Mouse (Mus musculus): ENCODE results near the gene Dffa.
"Not testable (repeated sequence)": the region's sequence is repeated elsewhere in the genome, so short reads cannot be mapped to it uniquely, and the experiment has no call there.

Dffa gene

DNA sequence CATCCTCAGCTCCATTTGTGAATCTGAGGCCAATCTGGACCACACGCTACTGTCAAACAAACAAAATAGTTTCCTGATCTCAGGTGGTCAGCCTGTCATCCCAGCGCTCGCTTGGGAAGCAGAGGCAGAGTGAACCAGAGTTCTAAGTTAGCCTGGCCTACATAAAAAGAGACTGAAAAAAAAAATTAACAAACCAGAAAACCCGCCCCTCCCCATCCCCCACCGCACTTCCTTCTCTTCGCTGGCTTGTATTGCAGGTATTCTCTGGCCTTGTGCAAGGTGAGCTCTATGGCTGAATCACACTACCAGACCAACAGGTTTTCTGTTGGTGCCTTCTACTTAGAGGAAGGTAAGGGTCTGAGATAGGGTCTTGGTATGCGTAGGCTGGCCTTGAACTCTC, 43.6 kb downstream of the Dffa start:
- DNase-seq (ENCODE audit: low spot score in 2 of 2): no peak

DNA sequence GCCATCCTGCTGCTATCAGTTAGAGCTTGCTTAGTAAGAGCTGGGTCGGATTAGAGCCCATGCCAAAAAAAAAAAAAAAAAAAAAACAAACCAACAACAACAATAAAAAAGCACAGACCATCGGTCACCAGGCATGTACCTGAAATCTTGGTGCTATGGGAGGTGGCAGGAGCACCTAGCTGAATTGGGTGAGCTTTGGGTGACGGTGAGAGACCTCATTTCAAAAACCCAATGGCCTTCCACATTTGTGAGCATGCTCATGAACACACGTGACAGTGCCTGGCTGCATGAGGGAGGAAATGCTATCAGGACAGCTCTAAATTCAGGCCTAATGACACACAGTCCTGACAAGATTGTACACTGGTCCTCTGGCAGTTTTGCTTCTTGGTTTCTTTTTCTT, 44.1 kb downstream of the Dffa start:
- DNase-seq (ENCODE audit: low spot score in 2 of 2): no peak

DNA sequence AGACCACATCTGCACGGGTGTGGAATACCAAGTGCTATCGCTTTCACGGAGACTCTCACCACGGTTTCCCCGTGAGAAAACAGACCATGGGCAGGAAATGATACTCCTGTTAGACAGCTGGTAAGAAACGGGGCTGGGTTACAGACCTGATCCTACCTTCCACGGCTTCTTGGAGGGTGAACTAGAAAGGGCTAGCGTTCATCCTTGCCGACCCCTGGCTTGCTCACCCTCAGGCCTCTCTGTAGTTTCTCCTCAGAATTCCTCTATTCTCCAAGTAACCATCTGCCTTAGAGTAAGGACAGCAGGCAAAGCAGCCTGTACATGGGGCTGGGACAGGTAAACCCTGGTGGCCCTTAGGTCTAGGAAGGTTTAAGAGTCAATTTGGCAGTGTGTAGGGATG, 45.2 kb downstream of the Dffa start:
- no peak for DNase-seq (ENCODE audit: low spot score in 2 of 2)

DNA sequence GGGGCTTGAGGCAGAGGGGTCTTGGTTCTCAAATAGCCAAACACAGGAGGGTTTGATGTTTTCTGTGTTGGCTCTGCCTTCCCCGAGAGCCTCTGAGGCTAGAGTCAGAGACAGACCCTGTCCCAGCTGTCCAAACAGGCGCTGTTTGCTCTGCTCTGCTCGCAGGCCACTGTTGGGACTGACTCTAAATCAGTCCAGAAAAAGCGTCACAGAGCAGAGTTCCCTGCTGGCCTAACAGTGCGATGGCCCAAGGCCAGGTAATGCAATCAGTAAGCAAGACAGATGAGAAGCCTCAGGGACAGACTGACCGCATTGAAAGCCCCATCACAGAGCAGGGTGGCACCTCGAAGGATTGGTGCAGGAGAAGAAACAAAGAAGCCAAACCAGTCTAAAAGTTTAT, 45.7 kb downstream of the Dffa start:
- no peak for DNase-seq (ENCODE audit: low spot score in 2 of 2)

DNA sequence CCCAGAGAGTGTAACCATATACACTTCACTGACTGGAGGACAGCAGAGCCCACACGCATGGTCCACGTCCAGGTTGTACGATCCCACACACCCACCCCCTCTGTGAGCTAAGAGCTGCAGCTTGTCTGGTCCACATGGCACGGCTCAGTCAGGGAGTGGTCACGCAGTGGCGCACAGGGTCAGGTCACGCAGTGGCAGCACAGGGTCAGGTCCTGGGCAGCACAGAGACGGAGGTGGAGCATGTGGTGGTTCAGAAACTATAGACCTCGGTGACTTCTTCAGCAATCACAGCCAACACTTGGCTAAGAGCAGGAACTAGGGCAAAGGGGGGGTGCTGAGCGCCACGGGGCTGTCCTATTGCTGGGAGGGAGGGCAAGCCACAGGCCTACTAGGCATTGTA, 46.3 kb downstream of the Dffa start:
- DNase-seq (ENCODE audit: low spot score in 2 of 2): no peak

DNA sequence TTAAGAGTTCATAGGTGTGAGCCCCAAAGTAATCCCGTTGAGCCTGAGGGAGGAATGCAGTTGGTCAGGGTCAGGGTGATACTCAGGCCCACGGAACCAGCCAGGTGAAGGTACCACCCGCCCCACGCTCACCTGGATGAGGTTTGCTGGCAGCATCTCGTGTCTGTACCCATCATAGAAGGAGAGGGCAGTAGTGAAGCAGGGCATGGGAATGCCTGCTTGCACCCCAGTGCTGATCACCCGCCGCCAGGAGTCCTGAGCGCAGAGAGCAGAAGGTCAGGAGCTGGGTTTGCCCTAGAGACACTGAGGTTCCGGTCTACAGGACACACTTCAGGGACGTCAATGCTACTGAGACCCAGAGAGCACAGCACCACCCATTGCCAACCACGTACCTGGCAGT, 46.8 kb downstream of the Dffa start:
- no peak for DNase-seq (ENCODE audit: low spot score in 2 of 2)

DNA sequence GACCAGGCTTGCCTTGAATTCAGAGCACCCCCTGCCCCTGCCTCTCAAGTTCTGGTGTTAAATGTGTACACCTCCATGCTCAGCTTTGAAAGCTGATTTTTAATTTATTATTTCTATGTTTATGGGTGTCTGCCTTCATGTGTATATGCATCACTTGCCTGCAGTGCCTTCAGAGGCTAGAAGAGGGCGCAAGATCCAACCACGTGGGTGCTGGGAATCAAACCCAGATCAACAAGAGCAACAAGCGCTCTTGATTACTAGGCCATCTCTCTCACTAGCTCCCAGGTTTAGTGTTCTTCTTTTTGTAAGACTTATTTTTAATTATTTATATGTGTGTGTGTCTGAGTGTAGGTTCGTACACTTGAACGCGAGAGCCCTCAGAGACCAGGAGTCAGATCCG, 50.9 kb downstream of the Dffa start:
- DNase-seq (ENCODE audit: low spot score in 2 of 2): no peak

DNA sequence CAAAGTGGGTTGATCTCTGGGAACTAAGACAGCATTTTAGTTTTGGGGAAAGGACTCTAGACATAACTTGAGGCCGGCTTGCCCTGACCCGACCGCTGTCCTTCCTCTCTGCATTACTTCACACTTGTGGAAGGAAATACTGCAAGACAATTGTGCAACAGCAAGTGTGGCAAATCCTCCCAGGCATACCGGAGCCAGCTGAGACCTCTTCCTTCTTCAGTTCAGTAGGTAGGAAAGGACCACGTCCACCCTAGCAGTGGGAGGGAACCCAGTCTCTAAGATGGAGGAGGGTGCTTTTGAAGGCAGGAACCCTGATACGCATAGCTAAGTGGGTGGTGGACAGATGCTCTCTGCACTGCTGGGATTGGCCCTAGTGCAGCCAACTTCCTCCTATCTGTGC, 51.8 kb downstream of the Dffa start:
- no peak for DNase-seq (ENCODE audit: low spot score in 2 of 2)

DNA sequence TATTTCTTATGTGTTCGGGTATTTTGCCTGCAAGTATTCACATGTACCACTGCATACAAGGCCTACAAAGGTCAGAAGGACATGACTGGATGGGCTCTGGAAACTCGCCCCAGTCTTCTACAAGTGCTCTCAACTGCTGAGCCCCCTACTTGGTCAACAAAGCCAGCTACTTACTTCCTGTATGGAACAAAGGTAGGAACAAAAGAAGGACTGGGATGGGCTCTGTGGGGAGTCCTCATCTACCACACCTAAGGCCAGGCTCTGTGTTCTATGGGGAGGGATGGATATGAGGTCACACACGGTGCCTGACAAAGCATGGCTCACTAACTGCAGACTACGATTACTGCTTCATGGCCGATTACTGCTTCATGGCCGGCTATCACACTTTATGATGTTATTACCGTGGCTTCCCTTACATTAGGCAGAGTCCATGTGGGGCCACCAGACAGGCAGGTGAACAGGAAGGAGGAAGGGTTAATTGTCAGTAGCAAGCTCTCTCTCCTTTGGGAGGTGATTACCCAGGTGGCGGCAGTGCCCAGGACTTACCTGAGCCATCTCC, 53.5 kb downstream of the Dffa start:
- DNase-seq (ENCODE audit: low spot score in 2 of 2): no peak

DNA sequence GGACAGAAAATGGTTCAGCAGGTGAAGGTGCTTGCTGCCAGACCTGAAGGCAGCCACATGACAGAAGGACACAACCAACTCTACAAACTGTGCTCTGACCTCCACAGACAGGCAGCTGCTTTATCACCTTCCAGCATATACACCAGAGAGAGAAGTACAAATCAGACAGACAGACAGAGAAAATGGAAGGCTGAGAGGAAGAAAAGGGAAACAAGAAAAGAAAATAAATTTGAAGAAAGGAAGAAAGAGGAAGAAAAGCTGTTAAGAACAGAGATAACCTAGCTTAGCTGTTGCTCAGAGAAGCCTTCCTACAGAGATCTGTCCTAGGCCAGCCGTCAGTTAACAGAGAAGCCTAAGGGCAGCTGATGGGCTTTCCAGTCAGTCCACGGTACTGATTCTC, 55.3 kb downstream of the Dffa start:
- DNase-seq (ENCODE audit: low spot score in 2 of 2): no peak

DNA sequence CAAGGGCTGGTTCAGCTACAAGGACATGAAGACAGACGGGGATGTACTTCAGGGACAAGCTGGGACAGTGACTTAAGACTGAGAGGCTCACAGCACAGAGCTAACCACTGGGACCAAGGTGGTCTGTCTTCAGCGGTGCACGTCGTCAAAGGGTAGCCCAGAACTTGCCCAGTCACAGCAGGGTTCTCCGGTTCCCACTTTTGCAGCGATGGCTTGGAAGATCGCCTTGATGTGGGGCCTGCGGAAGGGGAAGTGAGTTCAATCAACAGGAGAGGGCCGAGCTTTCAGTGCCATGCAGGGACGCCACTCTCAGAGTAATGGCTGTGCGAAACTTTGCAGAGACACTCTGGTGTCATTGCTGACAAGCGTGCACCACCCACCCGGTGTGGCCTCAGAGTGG, 55.9 kb downstream of the Dffa start:
- no peak for DNase-seq (ENCODE audit: low spot score in 2 of 2)

DNA sequence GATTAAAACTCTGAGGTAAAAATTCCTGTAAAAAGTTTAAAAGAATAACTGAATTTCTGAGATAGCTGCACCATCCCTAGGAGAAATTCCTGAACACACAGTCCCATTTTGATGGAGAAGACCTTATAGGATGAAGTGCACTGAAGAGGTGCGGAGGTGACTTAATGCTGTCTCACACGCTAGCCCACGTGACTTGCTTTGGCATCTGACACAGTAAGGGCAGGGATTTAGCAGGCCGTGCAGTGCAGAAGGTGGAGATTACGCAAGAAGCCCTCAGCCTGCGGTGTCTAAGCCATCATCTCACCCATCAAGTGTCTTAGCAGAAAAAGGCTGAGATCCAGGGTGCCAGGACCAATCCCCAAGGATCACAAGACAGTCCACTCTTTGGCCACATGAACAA, 57.2 kb downstream of the Dffa start:
- no peak for DNase-seq (ENCODE audit: low spot score in 2 of 2)

DNA sequence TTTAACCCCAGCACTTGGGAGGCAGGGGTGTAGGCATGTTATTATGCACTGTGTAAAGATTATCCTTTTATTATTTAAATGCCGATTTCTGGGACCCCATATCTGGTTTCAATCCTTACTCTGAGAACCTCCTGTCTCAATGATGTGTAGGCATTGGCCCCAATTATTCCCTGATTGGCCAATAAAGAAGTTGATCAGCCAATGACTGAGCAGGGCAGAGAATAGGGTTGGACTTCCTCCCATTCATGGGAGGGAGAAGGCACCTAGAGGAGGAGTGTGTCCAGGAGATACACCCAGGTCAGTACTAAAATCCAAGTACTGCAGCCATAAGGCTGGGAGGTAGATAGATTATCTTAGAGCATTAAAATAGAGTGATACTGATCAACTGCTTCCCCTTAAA, 59.2 kb downstream of the Dffa start:
- DNase-seq (ENCODE audit: low spot score in 2 of 2): no peak

DNA sequence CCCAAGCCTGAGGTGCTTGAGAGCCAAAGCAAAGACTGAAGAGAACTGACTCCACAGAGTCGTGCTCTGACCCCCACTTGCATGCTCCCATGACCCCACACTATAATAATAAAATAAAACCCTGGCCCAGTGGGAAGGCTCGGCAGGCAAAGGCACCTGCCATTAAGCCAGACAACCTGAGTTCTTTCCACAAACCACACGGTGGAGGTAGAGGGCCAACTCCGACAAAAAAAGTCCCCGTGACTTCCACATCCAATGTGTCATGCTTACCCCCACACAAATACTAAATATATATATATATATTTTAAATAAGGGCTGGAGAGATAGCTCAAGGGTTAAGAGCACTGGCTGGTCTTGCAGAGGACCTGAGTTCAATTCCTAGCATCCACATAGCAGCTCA, 60.2 kb downstream of the Dffa start:
- DNase-seq (ENCODE audit: low spot score in 2 of 2): no peak

DNA sequence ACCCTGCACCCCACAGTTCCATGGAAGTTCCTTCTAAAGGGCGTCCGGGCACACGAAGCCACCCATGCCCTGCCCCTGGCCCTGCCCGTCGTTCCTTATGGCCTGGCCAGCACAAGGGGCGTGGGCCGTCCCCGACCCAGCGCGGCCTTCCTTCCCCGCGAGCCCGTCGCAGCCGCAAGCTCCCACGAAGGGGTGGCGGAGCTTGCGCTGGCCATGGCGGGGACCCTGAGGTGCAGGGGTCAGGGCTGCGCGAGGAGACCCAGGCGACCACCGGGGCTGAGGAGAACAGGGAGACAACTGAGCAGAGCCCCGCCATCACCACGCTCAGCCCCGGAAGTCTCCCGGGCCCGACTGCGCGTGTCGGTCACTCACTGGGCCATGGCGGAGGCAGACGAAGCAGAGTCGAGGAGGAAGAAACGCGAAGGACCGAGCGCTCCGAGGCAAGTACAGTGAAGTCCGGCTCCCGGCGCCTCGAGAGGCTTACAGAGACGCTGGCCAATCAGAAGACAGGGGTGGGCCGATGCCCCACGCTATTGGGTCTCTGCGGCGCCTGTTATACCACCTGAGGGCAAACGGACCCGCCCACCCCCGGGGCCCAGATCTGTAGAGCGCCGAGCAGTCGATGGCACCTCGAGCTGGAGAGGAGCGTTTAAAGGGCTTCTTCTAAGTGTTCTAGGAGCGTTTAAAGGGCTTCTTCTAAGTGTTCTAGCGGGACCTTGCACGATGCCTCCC, 62.4 kb downstream of the Dffa start, which contains the start of gene Pgd:
TSS of gene Pgd (minus strand) at position 557 of the 732 bp plus-strand sequence.
- DNase-seq (ENCODE audit: low spot score in 2 of 2): peak; percentile 95 to 96

DNA sequence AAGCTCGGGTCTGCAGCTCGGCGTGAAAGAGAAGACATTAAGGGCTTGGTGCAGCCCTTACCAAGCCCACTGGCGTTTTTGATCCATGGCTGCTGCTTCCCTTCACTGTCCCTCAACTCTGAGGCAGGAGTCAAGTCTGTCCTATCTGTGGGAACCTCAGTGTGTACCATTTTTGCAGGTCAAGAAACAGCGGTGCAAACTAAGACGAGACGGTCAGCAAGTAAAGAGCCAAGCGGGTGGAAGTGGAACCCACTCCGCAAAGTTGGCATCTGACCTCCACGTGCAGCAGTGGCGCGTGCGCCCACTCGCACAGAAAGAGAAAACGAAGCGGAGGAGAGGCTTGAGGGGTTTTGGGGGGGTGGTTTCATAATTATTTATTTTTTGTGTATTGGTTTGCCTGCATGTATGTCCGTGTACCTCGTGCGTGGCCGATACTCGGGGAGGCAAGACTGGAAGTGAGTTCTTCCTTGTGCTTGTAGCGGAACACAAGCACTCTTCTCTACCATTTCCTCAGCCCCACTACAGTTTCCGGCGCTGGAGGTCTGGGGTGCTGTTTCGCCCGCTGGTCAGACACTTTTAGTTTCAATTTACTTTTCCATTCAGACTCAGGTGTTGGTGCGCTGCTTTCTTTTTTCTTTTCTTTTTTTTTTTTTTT, 63.1 kb downstream of the Dffa start:
- no peak for DNase-seq (ENCODE audit: low spot score in 2 of 2)

DNA sequence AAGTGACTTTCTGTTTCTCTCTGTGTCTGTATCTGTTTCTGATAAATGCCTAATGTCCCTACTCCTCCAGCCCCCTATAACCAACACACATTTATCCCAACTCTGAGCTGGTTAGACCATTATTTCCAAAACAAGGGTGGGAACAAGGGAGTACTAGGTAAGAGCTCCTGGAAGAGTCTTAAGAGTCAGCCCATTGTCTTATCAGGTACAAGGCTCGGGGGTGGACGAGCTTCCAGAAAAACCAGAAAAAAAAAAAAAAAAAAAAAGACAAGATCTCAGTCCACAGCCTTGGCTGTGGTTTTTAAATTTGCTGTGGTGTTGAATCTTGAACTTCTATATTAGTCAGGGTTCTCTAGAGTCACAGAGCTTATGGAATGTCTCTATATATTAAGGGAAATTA, 64.1 kb downstream of the Dffa start:
- no peak for DNase-seq (ENCODE audit: low spot score in 2 of 2)

DNA sequence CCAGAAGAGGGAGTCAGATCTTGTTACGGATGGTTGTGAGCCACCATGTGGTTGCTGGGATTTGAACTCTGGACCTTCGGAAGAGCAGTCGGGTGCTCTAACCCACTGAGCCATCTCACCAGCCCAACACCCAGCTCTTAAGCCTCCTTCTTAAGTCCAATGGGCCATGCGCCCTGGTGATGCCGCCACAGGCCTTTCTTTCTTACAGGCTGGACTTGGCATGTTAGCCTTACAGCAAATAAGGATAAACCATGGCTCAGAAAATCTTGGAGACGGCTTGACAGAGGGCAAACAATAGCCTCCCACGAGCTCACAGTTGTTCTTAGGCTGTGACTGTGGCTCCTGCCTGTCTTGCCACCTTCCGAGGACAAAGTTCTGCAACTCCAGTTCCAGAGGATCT, 66.0 kb downstream of the Dffa start:
- DNase-seq (ENCODE audit: low spot score in 2 of 2): not testable (repeated sequence)

Data from cerebellum, postnatal 4 days (tissue).